Mouse (Mus musculus) common myeloid progenitor, adult 5-6 weeks (primary cell): ENCODE measurements around the gene Shisa7. TPM values are rescaled to one million over a fixed set of nuclear protein-coding genes. Genes with fewer than 3 reads are reported as not detected.
"Not testable (repeated sequence)": the region's sequence is repeated elsewhere in the genome, so short reads cannot be mapped to it uniquely, and the experiment has no call there.

Source experiments
- ATAC-seq: replicated peaks from 2 replicates; pipeline ENCODE4 v1.8.0; 2016; ENCODE audit warnings: low read depth, mild to moderate bottlenecking, moderate TSS enrichment, inconsistent platforms; ENCODE audit not compliant: poor library complexity, severe bottlenecking
- total RNA-seq: library from RNA; stranded (forward); fragments of 200-1000, 187-1606 nt; gene quantifications from 2 replicates; pipeline ENCODE4 v1.2.3, GENCODE M21; 2017

Gene Shisa7
- total RNA-seq, 1 experiment from 2014 or later, result 0.05 TPM

GRCm38 (mm10) chr7:4806716-4807115 lies 37.8 kb downstream of the Shisa7 start:
- ATAC-seq, result peak; percentile 85

- ATAC-seq, result no peak
Measured at GRCm38 (mm10) chr7:4802247-4802646, 42.2 kb downstream of the Shisa7 start.

- ATAC-seq, result peak; percentile 28
Measured at GRCm38 (mm10) chr7:4795767-4796433, 48.6 kb downstream of the Shisa7 start.

DNA sequence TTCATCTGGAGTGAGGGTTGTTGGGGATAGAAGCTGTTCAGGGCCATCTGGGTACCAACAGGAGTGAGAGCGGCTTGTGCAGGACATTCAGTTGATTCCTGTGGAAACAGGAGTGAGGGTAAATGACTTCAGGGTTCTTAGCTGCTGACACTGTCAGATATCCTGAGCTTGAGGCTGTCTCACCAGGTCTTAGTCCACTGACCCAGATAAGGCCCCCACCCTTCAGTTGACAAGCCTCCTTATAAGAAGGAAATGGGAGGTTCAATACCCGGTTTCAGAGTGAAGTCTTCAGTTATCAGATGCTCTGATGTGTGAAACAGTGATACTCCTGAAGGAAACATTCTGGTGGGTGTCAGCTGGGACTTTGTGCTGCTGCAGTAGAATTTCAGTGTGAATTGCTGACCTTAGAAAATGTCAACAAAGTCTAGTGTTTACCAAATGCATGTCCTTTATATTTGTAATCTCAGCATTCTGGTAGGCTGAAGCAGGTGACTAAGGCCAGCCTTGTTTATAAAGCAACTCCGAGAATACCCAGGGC lies 49.8 kb downstream of the Shisa7 start:
- no peak for ATAC-seq

- ATAC-seq, result no peak
Measured at GRCm38 (mm10) chr7:4793674-4794073, 50.8 kb downstream of the Shisa7 start.

DNA sequence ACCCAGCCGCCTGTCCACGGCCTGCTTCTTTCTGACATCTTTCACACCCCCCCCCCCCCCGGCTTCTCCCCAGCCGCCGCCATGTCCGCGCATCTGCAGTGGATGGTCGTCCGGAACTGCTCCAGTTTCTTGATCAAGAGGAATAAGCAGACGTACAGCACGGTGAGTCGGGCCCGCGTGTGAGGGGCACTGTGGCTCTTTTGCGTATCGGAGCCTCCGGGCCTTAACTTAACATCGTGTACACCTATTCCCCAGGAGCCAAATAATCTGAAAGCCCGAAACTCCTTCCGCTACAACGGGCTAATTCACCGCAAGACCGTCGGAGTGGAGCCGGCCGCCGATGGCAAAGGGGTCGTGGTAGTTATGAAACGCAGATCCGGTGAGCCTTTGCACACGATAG lies 51.2 kb downstream of the Shisa7 start:
- ATAC-seq, result not testable (repeated sequence)

DNA sequence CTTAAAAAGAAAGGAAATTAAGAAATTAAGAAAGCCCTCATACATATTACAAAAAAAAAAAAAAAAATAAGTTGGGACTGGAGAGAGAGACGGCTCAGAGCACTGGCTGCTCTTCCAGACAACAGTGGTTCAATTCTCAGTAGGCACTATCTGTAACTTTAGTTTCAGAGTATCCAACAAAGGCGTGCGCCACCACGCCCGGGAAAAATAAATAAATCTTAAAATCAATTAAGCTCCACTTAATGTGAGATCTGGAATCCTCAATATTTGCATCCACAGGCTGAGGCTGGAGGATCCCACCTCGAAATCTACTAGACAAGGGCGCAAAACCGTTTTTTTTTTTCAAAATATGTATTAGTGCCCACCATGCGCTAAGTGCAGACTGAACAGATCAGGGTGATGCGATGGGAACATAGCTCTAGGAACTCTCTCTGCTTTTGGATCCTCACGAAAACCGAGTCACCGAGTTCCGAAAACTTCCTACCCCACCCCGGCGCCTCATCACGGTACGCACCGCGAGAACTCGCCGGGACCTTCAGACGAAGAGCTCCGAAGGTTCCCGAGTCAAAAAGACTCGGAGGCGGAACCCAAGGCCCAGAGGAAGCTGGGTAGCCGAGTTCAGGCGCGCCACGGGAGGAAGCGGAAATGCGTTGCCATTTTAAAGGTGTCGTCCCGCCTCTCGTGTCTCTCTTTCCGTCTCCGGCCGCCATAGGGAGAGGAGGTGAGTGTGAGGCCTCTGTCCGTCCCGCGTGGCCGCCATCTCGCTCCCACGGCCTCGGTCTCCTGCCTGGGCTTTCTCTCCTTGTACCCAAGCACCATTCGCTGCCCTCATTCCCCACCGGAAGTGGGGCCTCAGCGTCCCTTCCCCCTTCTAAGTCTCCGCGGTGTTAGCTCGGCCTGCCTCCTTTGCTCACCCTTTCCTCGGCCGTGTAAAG lies 52.0 kb downstream of the Shisa7 start, which contains the start of gene Rpl28:
Gene Rpl28, plus strand, starts transcription at position 597 of the 935 bp plus-strand sequence.
- ATAC-seq, result peak; percentile 78

GRCm38 (mm10) chr7:4789436-4789935 lies 55.0 kb downstream of the Shisa7 start, which contains the start of gene Tmem238:
Tmem238 (minus strand) TSS chr7:4789656.
- no peak for ATAC-seq

DNA sequence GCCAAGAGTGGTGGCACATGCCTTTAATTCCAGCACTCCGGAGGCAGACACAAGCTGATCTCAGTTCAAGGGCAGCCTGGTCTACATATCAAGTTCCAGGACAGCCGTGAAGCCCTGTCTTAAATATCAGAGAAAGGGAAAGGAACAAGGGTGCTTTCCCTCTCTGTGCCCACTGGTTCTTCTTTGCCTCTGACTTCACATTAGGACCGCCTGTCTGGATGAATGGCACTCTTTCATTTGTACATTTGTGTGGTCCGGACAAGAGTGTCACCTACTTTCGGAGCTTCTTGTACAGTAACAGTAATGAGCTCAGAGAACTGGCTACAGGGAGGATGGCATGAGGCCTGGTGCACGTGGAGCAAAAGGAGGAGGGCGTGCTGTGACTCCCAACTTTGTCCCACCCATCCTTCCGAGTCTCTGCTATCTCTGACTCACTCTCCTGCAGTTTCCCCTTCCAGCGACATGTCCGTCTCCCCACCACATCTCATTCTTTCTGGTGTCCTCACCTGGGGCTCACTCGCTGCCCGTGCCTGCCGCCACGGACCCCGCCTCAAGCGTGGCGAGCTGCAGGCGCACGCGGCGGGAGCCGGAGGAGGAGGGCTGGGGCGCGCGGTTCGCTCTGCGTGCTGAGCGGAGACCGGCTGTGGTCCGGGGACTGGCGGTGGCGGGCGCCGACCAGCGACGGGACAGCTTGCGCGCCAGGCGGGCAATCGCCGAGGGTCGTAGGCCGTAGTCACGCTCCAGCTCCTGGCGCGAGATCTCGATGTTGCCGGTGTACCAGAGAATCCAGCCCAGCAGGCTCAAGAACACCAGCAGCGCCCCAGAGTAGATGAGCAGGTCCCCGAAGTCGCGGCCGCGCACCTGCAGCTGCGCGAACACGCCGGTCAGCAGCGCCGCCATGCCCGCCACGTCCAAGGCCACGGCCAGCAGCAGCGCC lies 55.7 kb downstream of the Shisa7 start:
- ATAC-seq, result peak; percentile 37

DNA sequence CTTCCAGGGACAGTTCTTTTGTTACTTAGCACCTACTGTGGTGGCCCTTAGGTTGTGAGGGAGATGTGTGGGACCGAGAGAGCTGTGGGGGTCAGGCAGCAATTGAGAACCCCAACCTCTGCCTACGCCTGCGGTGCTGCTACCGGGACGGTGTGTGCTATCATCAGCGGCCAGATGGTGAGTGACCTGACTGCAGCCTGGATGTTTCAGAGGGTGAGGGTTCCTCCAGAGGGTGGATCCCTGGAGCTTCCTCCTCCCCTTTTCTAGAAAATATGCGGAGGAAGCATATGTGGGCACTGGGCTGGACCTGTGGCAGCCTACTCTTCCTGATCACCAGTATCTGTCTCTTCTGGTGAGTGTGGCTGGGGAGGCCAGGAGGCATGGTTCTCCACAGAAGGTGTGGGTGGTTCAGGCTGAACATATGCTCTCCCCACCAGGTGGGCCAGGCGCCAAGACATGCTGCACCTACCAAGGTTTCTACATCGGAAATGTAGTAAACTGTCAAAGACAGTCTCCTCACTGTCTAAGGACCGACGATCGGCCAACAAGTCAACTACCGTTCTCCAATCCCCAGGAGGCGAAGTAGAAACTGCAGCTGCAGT lies 60.7 kb downstream of the Shisa7 start:
- peak; percentile 56 for ATAC-seq

DNA sequence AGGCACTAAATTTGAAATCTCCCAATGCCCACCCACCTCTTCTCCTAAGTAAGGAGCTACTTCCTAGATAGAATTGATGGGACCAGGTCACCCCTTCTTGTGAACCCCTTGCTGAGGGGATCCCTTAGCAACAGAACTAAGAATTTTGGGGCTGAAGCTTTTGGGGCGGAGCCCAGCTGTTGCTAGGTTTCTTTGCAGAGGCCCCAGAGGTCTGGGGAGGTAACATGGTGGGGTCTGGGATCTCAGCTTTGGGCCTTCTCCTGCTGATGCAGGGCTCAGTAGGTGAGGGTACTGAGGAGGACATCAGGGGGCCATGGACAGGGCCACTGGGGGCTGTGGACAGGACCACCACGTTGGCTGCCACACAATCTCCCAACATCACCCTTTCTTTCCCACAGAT lies 61.7 kb downstream of the Shisa7 start, which contains the start of the genes Il11 and Tmem190:
Gene Il11, minus strand, starts transcription at position 101 of the 400 bp plus-strand sequence.
Gene Tmem190, plus strand, starts transcription at position 179 of the 400 bp plus-strand sequence.
- no peak for ATAC-seq

DNA sequence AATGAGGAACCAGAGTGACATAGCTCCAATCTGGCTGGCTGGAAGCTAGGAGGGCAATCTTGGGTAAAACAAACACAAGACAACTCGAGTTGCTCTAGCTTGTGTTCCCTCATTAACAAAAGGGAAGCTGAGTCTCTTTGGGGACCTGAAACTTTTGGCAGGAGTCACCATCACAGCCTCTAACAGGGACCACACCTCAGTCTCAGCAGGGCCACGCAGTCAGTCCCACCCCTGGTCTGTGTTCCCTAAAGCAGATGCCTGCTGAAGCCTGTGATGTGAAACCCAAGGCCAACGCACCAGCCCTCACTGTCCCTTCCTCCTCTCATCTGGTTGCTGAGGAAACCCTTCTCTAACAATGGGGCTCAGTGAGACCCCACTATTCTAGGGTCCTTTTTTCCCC lies 62.4 kb downstream of the Shisa7 start:
- no peak for ATAC-seq

- 0 out of 2 replicates have a peak, but pooled peaks have one; percentile 9 for ATAC-seq
Measured at GRCm38 (mm10) chr7:4779921-4780320, 64.6 kb downstream of the Shisa7 start.

DNA sequence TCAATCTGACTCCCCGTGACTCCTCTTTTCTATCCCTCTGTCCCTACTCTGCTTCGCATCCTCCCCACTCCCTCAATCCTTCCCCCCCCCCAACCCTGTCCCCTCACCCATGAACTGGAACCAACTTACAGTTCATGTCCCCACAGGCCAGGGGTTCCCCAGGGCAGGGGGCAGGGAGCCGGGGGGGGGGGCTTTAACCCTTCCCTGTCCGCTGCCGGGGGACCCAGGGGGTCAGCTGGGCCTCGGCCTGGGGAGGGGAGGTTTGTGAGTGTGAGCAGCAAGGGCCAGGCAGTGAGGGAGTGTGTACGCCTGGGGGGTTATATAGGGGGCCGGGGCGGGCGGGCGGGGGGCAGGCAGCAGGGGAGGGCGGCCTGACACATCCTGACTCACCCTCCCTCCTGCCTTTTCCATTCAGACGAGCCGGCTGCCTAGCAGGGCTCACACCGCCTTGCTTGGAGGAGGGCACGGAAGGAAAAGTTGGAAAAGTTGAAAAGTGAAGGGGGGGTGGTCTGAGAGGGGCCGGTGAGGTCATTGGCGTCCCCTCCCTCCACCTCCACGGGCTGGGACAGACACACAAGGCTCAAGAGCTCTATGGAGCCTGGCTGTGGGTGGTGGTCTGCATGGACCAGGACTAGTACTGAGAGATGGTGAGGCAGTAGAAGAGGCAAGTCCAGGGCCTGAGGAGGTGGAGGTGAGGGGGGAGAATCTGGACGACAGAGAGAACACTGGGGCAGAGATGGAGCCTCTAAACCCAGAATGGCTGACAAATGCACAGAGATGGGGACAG lies 66.5 kb downstream of the Shisa7 start:
- no peak for ATAC-seq

GRCm38 (mm10) chr7:4776861-4777830 lies 67.3 kb downstream of the Shisa7 start:
- no peak; the same call in 1 of the 2 replicates for ATAC-seq

GRCm38 (mm10) chr7:4776131-4776530 lies 68.4 kb downstream of the Shisa7 start:
- no peak for ATAC-seq
